Mouse (Mus musculus) urinary bladder, adult 18-20 months (tissue): ENCODE measurements at regions not wholly inside any gene's neighbourhood (a gene's known extent, or its start where the extent isn't known, plus 50 kb on each side); places are given as distances from the start of the nearest gene placed in this dataset.
"Not testable (repeated sequence)": the region's sequence is repeated elsewhere in the genome, so short reads cannot be mapped to it uniquely, and the experiment has no call there.

ENCODE experiments used
- DNase-seq, 2 experiments: peaks; one replicate each; pipeline ENCODE4 v3.0.0; 2022; ENCODE audit warnings: low spot score in 2 of 2, mixed read lengths in 2 of 2

DNA sequence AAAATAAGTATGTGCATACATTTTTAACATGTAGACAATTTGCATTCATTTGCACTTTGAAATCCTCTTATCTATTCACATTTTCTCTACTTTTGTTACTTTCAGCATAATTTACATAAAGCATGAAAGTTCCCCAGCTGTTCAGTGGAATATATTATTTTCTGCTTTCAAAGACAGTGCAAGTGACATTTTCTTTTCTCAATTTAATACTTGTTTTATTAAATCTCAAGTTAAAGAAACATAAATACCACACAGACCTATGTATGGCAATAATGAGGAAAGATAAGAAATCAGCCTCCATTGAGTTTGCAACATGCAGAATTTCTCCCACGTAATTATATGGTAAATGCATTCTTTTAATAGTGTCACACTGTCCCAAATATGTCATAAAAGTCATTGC, 1168.1 kb upstream of the Gje1 start:
- DNase-seq, result no peak

DNA sequence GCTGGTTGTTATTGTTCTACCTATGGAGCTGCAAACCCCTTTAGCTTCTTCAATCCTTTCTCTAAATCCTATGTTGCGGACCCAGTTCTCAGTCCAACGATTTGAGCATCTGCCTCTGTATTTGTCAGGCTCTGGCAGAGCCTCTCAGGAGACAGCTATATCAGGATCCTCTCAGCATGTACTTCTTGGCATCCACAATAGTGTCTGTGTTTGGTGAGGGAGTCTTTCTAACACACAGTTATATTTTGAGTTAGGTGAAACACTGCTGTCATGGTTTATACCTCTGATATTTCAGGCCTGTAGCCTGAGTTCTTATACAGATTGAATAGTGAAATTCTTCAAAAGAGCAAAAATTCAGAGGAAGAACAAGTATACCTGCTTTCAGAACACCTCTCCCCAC, 1150.0 kb upstream of the Gje1 start:
- no peak for DNase-seq

DNA sequence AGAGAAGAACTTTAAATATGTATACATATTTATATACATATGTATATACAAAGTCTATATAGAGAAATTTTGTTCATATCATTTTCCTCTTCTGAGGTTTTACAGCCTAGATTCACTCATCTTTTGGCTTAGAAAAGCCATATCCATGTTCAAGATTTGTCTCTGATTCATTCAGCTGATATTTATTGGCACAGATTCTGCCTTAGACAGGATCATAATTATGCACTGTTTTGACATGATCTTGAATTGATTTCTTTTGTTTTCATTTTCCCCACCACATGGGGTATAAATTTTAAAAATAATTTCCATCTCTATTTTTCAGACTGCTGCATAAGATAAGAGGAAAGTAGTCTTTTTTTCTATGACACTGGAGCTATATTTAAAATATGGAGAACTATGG, 1148.9 kb upstream of the Gje1 start:
- no peak for DNase-seq

DNA sequence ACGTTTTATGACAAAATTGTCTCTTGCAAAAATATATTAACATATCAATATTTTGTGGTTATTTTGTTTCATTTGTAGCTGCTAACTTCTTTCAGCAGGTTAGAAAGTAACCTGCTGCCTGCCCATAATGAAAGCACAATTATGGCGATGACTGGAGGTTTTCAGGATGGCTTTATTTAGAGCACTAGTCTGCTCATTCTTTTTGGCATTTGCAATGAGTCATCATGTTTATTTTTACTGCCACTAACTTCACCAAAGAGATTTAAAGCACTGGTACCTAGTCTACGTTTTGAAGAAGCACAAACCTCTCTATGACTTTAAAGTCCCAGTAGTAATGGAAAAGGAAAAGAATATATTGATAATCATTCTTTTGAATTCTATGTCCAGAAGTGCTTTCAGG, 1123.4 kb upstream of the Gje1 start:
- DNase-seq, result no peak

DNA sequence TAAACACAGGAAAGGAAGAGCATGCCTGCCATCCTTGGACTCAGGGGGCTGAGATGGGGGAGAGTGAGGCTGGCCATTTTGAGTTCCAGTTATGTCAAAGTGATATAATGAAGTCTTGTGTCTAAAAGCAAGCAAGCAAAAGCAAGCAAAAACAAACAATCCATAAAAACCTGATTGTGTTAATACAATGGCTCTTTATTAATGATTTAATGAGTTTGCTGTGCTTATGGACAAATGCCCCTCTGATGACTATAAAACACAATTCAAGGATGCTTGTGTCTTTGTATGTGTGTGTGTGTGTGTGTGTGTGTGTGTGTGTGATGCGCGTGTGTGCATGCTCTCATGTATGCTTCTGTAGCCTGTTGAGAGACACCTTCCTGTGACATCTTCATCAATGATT, 1114.3 kb upstream of the Gje1 start:
- DNase-seq, result no peak

DNA sequence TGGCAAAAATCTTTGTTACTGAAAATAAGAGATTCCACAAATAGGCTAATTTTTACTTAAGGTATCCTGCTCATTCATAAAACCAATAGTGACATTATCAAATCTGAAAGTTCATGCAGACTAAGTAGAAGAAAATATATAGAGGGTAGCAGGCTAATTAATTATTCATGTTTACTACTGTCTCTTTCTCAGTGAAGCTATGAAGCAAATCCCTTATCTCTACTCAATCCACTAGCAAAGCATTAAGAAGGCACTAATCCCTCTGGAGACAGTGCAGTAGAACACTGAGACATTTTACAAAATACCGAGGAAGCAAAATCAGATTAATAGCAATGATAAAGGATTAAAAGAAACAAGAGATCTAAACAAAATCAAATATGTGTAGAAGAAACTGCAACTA, 1107.4 kb upstream of the Gje1 start:
- DNase-seq, result no peak

DNA sequence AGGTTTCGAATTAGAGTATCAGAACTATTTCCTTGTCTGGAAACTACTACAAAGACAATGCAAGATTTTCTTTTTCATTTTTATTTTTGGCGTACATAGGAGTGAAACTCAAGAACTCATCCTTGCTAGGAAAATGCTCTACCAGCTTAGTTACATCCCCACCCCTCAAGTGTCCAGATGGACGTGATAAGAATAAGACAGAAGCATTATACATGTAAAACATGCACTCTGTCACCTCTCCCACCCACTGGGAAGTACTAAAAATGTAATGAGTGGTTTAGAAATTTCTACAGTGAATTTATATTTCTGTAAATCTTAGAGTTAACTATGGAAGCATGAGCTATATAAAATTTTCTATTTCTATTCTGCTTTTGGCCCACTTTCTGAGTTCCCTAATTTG, 1089.3 kb upstream of the Gje1 start:
- no peak for DNase-seq

DNA sequence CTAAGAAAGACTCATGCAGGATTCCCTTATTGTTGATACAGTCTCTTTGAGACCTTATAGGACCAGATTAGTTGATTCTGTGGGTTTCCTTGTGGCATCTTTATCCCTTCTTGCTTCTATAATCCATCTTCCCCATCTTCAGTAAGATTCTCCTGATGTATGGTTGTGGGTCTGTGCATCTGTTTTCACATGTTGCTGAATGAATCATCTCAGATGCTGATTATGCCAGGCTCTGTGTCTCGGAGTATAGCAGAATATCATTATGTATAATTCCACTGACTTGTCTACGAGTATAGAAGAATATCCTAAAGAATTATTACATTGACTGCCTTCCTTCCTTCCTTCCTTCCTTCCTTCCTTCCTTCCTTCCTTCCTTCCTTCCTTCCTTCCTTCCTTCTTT, 1087.8 kb upstream of the Gje1 start:
- DNase-seq, result no peak

DNA sequence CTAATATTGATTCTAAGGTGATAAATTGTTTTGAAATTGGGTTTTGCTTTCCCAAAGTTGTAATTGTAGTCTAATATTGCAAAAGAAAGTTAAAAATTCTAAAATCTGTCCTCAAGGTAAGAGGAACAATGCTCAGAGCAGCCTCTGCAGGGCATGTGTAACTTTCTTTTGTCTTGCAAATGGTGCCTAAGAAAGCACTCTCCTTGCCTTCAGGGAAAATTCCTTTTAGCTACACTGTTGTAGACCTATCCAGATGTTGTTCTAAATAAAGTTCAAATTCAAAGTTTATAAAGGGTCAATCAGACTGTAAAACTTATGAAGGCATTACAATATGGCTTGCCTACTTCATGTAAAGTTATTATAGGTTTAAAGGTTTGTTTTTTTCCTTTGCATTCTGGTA, 1075.2 kb upstream of the Gje1 start:
- not testable (repeated sequence) for DNase-seq

DNA sequence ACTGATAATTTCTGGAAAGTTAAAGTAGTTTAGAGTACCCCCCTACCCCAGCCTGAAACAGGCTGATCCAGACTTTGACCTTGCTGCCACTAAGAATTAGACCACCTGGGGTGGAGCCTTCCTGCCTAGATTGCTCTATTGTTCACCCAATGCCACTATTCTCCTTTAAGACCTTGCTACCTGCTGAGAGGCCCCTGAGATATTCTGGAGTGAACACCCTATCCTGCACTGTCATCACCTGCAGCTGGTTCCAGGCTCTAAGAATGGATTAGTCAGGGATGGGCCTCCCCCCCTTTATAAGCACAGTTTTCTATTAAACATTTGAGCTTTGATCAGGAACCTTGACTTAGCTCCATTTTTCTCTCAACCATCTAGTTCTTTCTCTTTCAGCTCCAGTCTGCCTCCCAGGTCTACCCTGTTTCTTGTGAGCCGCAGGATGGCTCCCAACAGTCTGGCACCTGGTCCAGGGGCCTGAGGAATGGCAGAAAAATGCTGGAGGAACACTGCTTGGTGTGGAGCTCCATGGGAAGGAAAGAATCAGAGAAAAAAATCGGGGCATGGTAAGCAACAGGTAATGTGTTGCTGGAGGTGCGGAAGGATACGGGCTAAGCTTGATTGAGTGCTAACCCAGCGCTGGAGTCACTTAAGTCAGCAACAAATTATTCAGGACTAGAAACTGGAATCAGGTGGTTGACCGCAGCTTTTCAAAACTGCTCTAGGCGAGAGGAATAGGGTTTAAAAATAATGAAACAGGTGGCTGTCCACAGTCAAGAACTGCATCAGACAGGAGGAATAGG, 1073.7 kb upstream of the Gje1 start:
- DNase-seq, result no peak

DNA sequence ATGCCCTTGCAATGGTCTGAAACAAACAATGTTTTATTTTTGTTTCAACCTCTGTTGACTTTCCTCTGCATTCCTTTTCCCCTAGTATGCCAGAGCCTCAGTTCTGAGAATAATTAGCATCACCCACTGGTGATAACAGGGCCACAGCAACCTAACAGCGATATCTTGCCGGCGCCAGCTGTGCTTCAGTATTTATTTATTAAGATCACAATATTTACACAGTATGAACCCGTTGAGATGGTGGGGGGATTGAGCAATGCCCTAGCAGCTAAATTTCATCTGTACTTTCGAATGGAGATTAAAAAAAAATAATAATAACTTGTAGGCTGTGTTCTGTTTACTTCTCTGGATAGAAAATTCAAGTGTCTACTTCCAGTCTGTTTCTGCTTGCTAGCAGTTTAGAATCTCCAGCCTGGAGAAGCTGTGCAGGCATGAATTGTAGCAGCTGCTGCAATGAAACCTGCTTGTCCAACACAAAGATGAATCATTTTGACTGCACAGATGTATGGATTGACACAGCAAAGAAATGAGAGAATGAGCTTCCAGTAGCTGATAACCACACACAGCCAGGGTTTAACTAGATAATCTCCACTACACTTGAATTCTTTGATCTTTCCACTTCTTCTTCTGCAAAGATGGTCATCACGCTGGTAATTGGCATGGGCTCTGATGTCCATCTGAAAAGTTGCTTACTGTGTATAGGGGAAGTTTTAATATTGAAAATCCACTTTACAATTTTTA, 1042.1 kb upstream of the Gje1 start:
- peak in 1 of 2 experiments; percentile 4 for DNase-seq

DNA sequence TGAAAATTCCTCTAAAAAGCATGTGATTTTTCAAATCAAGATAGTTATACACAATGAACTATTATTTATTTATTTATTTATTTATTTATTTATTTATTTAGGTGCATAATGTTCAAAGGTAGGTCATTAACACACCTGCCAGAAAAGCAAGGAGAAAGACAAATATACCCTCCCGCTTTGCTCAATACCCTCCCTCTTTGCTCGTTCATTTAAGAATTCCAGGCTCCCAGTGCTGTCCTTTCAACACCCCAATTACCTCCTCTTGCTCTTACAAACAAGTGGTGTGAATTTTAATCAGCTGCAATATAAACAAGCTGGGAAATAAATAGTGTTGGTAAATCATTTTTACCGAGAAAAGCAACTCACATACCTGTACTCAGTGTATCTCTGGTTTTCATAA, 1041.6 kb upstream of the Gje1 start:
- DNase-seq, result no peak

DNA sequence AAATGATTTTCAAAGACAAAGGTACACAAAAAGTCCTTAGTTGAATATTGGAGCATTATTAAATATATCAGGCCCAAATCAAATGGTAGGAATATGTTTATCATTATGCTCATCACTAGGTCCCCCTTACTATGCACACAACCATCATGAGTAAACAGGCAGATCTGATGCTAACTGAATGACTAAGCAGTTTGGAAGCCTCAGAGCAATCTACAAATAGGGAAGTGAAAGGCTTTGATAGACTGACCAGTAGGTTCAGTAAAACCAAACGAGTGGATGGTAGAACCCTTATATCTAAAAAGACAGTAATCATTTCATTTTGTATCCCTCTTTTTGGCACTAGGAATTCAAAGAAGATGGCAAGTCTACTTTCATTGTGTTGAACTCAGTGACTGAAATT, 1039.5 kb upstream of the Gje1 start:
- DNase-seq, result no peak

DNA sequence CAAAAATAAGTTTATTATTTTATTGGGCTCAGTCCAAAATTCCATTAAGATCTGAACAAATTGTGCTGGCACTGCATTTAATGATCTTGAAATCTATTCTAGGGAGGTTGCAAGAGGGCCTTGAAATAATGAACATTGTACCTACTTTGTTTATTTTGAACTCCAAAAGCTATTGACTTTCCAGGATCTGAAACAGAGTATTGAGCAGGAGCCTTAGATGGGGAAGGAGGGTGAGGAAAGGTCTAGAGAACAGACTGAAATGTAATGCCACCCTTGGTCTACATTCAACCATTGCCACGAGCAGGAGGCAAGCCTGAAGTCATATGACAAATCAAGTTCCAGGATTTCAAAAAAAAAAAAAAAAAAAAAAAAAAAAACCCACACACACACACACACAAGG, 1028.9 kb upstream of the Gje1 start:
- no peak for DNase-seq

DNA sequence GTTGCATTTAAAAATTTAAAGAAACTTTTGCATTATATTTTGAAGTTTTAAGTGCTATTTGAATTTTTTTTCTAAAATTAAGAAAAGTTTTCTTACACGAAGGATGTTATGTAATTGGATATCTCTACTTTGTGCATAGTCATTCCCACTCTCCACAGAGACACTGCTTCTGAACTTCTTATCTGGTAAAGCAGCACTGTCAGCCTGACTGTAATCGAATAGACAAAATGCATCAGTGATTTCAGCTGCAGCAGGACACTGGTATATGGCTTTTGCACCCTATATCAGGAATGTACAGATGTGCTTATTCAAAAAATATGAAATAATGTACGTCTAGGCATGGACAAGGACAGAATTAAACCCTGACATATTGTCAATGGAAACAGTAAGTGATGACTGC, 1020.6 kb upstream of the Gje1 start:
- DNase-seq, result no peak

DNA sequence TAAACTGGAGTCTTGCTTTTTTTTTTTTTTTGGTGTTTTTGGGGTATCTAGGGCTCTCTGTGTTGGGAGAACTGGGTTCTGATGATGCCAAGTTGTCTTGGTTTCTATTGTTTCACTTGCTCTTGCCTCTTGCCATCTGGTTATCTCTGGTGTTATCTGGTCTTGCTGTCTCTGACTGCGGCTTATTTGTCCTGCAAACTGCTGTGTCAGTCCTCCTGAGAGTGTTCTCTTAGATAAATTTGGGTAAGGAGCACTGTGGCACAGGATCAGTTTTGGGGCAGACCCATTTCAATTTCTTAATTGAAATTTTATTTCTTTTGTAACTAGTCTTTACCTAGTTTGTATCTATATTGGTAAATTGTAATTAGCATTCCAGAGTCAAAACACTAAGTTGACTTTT, 1013.3 kb upstream of the Gje1 start:
- no peak for DNase-seq

DNA sequence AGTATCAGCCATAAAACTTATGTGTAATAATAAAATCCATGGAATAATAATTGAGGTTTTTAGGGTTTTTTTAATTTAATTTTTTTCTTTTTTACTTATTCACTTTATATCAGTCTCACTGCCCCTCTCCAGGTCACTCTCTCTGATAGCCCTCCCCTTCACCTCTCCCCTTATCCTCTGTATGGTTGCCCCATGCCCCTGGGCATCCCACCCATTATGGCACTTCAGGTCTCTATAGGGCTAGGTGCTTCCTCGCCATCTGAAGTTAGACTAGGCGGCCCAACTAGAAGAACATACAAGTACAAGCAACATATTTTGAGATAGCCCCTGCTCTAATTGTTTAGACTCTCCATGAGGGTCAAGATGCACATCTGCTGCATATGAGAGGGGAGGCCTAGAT, 979.9 kb upstream of the Gje1 start:
- DNase-seq, result no peak

DNA sequence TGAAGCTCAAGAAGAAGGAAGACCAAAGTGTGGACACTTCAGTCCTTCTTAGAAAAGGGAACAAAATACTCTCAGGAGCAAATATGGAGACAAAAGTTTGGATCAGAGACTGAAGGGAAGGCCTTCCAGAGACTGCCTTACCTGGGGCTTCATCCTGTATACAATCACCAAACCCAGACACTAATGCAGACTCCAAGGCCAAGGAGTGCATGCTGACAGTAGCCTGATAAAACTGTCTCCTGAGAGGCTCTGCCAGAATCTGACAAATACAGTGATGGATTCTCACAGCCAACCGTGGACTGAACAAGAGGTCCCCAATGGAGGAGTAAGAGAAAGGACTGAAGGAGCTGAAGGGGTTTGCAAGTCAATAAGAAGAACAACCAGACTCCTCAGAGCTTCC, 979.0 kb upstream of the Gje1 start:
- DNase-seq, result no peak

DNA sequence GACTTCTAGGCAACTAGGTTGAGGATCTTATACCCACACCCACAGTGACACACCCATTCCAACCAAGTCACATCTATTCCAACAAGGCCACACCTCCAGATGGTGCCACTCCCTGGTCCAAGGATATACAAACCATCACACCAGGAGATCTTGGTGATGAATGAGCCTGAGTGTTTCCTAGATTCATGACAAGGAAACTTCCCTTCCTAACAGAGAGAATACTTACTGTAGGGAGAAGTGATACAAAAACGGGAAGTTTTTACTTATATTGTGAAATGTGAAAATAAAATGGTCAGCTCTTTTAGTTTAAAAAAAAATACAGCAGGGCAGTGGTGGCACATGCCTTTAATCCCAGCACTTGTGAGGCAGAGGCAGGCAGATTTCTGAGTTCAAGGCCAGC, 953.6 kb upstream of the Gje1 start:
- not testable (repeated sequence) for DNase-seq
